Mouse (Mus musculus) myocyte (in vitro differentiated cells): ENCODE data around the gene Scfd2. TPM values are rescaled to one million over a fixed set of nuclear protein-coding genes. Genes with fewer than 3 reads are reported as not detected.

ENCODE experiments used
- H3K27me3 ChIP-seq: one replicate; pipeline ENCODE4 v1.6.1; 2011; ENCODE audit not compliant: control insufficient read depth, insufficient read depth, insufficient read length
- H3K36me3 ChIP-seq: one replicate; pipeline ENCODE4 v1.6.1; 2011; ENCODE audit not compliant: control insufficient read depth, insufficient read depth
- H3K4me2 ChIP-seq: one replicate; pipeline ENCODE4 v1.6.1; 2011; ENCODE audit warnings: low read depth, control low read depth
- H3K4me3 ChIP-seq: one replicate; pipeline ENCODE4 v1.5.1; 2011; ENCODE audit warnings: mild to moderate bottlenecking, control low read depth, moderate library complexity
- H3K79me2 ChIP-seq: one replicate; pipeline ENCODE4 v1.6.1; 2011; ENCODE audit not compliant: control insufficient read depth, insufficient read depth
- H3ac ChIP-seq: one replicate; pipeline ENCODE4 v1.6.1; 2011; ENCODE audit not compliant: control insufficient read depth, insufficient read length
- CEBPB ChIP-seq: IDR thresholded peaks from 2 replicates; pipeline ENCODE4 v1.6.1; 2011; ENCODE audit warnings: mild to moderate bottlenecking, moderate library complexity; ENCODE audit not compliant: poor library complexity, insufficient read depth, severe bottlenecking
- E2F4 ChIP-seq: IDR thresholded peaks from one replicate; pipeline ENCODE4 v1.6.1; 2011; ENCODE audit warnings: mild to moderate bottlenecking, control low read depth, moderate library complexity; ENCODE audit not compliant: insufficient read depth
- MAX ChIP-seq: IDR thresholded peaks from one replicate; pipeline ENCODE4 v1.6.1; 2011; ENCODE audit warnings: low read depth, mild to moderate bottlenecking, control low read depth
- MYOD1 ChIP-seq, 3 experiments: IDR thresholded peaks; one replicate each; pipeline ENCODE4 v1.6.1; 2011; ENCODE audit warnings: control low read depth in 2 of 3, low read depth in 2 of 3, mild to moderate bottlenecking in 2 of 3, moderate library complexity in 1 of 3; ENCODE audit not compliant: insufficient read length in 2 of 3, control insufficient read depth in 1 of 3
- MYOG ChIP-seq, 3 experiments: IDR thresholded peaks; one replicate each; pipeline ENCODE4 v1.6.1; 2011; ENCODE audit warnings: control low read depth in 2 of 3, low read depth in 2 of 3, mild to moderate bottlenecking in 2 of 3; ENCODE audit not compliant: insufficient read length in 2 of 3, control insufficient read depth in 1 of 3, insufficient read depth in 1 of 3
- POLR2A ChIP-seq: IDR thresholded peaks from one replicate; pipeline ENCODE4 v1.6.1; 2011; ENCODE audit warnings: low read depth, mild to moderate bottlenecking, control low read depth, moderate library complexity; ENCODE audit not compliant: insufficient read length
- POLR2AphosphoS2 ChIP-seq: IDR thresholded peaks from one replicate; pipeline ENCODE4 v1.6.1; 2011; ENCODE audit warnings: low read depth, control low read depth; ENCODE audit not compliant: insufficient read length
- REST ChIP-seq: IDR thresholded peaks from one replicate; pipeline ENCODE4 v1.6.1; 2011; ENCODE audit warnings: mild to moderate bottlenecking, control low read depth, moderate library complexity; ENCODE audit not compliant: insufficient read depth, insufficient read length
- SRF ChIP-seq: IDR thresholded peaks from one replicate; pipeline ENCODE4 v1.6.1; 2011; ENCODE audit warnings: low read depth; ENCODE audit not compliant: control insufficient read depth, insufficient read length
- TCF12 ChIP-seq: IDR thresholded peaks from one replicate; pipeline ENCODE4 v1.6.1; 2011; ENCODE audit warnings: mild to moderate bottlenecking, control low read depth; ENCODE audit not compliant: poor library complexity, insufficient read depth, severe bottlenecking
- TCF3 ChIP-seq: IDR thresholded peaks from one replicate; pipeline ENCODE4 v1.6.1; 2011; ENCODE audit warnings: low read depth, control low read depth; ENCODE audit not compliant: insufficient read length
- USF1 ChIP-seq: IDR thresholded peaks from one replicate; pipeline ENCODE4 v1.6.1; 2011; ENCODE audit warnings: low read depth, mild to moderate bottlenecking, control low read depth, moderate library complexity
- polyA plus RNA-seq: library from polyadenylated mRNA; unstranded; fragments of >200 nt; fragmentation: generic; extraction: Trizol; gene quantifications from one replicate; pipeline ENCODE4 v1.2.1, GENCODE M21; 2012; ENCODE audit warnings: missing spikeins

Scfd2 gene
- polyA plus RNA-seq, 1 experiment: 7.8 TPM

GRCm38 (mm10) chr5:74190161-74190491, 341.4 kb downstream of the Scfd2 start:
- Histone ChIP-seq H3K4me3 (no peak overlapping the region), H3K36me3 (no peaks in the 10 kb centered on the region), H3ac (no peak overlapping the region), H3K79me2 (no peaks in the 10 kb centered on the region), H3K4me2 (no peak overlapping the region), H3K27me3 (no peaks in the 10 kb centered on the region)
- TF ChIP-seq MAX: no peak
- no peak for TF ChIP-seq TCF3
- no peak for TF ChIP-seq POLR2A
- TF ChIP-seq CEBPB: no peak
- no peak for TF ChIP-seq TCF12
- no peak for TF ChIP-seq REST
- no peak for TF ChIP-seq USF1
- no peak for TF ChIP-seq SRF

DNA sequence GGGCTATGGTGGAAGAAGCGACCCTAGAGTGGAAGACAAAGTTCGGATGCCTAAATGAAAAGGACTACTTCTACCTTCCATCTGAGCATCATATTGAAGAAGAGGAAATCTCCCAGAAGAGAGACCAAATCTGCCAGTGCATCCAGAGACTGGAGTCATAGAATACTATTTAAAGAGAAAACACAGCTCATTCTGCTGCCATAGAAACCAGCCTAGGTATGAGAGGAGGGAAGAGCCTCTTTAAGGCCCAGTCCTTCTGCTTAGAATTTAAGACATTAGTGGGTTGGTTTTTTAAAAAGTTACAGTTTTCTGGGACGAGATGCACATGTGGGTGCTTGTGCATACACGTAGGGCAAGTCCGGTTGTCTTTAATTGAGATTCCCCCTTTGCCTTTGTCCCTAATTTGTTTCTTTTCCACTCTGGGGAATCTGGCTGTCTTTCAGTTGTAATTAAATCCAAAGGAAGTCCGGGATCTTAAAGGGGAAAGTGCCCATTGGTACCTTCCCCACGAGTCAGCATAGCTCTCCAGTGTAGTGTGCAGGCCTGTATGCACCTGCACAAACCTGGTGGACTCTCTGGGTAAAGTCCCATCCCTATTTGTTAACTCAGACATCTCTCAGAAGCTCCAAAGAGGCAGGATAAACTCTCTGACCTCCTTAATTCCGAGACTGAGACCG, 341.9 kb downstream of the Scfd2 start:
- TF ChIP-seq SRF: no peak
- TF ChIP-seq MYOG (IDR thresholded peaks at IDR 0.05; ENCODE audit: control insufficient read depth in 1 of 3, insufficient read depth in 1 of 3, insufficient read length in 2 of 3, low read depth in 2 of 3): no peak
- TF ChIP-seq POLR2A: no peak
- TF ChIP-seq MYOD1 (IDR thresholded peaks at IDR 0.05; ENCODE audit: control insufficient read depth in 1 of 3, insufficient read length in 2 of 3, low read depth in 2 of 3): no peak
- no peak for TF ChIP-seq CEBPB
- no peak for TF ChIP-seq POLR2AphosphoS2
- no peak for TF ChIP-seq TCF3
- TF ChIP-seq MAX: no peak
- TF ChIP-seq USF1: no peak
- TF ChIP-seq REST: no peak
- TF ChIP-seq TCF12: no peak
- no peak for TF ChIP-seq E2F4
- Histone ChIP-seq H3K27me3 (no peaks in the 10 kb centered on the region), H3K36me3 (no peaks in the 10 kb centered on the region), H3K4me2 (no peak overlapping the region), H3ac (no peak overlapping the region), H3K79me2 (no peaks in the 10 kb centered on the region), H3K4me3 (no peak overlapping the region)

DNA sequence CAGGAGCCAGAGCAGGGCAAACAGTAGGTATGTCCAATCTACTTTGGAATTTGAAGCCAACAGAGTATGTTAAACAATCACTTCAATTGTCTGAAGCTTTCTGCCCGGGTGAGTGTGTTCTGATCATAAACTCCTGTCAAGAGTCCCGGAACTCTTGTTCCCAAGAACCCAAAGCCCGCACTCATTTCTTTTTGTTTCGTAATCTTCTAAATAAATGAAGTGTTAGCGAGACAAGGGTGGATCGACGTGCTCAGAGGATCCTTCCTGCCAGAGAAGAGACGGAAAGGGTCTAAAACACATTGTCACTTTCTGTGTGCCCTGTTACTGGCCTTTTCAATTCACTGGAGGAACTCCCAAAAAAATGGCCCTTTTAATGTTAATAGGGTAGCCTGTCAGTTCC, 342.7 kb downstream of the Scfd2 start:
- no peak overlapping the region for H3ac ChIP-seq
- no peaks in the 10 kb centered on the region for H3K36me3 ChIP-seq
- H3K4me3 ChIP-seq: no peak overlapping the region
- TF ChIP-seq TCF3 (no peak), TCF12 (no peak), E2F4 (no peak), SRF (no peak), MYOG (IDR thresholded peaks at IDR 0.05; ENCODE audit: control insufficient read depth in 1 of 3, insufficient read depth in 1 of 3, insufficient read length in 2 of 3, low read depth in 2 of 3) (no peak), POLR2A (no peak), REST (no peak), MAX (no peak), USF1 (no peak)
- H3K27me3 ChIP-seq: no peaks in the 10 kb centered on the region
- H3K4me2 ChIP-seq: no peak overlapping the region
- no peaks in the 10 kb centered on the region for H3K79me2 ChIP-seq

GRCm38 (mm10) chr5:74188076-74188475, 343.5 kb downstream of the Scfd2 start:
- Histone ChIP-seq H3K4me3 (no peak overlapping the region), H3K27me3 (no peaks in the 10 kb centered on the region), H3ac (no peak overlapping the region), H3K36me3 (no peaks in the 10 kb centered on the region), H3K4me2 (no peak overlapping the region), H3K79me2 (no peaks in the 10 kb centered on the region)
- TF ChIP-seq SRF (no peak), E2F4 (no peak), POLR2A (no peak), MYOG (IDR thresholded peaks at IDR 0.05; ENCODE audit: control insufficient read depth in 1 of 3, insufficient read depth in 1 of 3, insufficient read length in 2 of 3, low read depth in 2 of 3) (no peak), POLR2AphosphoS2 (no peak), REST (no peak), TCF3 (no peak), MAX (no peak), USF1 (no peak), CEBPB (no peak), TCF12 (no peak), MYOD1 (IDR thresholded peaks at IDR 0.05; ENCODE audit: control insufficient read depth in 1 of 3, insufficient read length in 2 of 3, low read depth in 2 of 3) (no peak)

DNA sequence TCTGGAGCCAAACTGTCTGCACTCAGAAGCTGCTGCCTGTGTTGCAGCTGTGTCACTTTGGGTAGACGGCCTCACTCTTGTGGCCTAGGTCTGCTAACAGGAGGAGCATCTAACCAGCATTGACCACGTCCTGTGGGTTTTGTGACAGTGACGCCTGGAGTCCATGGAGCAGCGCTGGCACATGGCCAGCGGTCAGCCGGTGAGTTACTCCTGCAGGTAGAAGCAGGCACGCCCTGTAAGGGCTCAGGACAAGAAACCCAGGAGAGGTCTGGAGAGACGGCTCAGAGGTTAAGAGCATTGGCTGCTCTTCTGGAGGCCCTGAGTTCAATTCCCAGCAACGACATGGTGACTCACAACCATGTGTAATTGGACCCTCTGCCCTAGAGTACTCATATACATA, 347.0 kb downstream of the Scfd2 start:
- no peak for TF ChIP-seq MYOG (IDR thresholded peaks at IDR 0.05; ENCODE audit: control insufficient read depth in 1 of 3, insufficient read depth in 1 of 3, insufficient read length in 2 of 3, low read depth in 2 of 3)
- no peak for TF ChIP-seq POLR2AphosphoS2
- no peak for TF ChIP-seq SRF
- TF ChIP-seq POLR2A: no peak
- TF ChIP-seq TCF3: no peak
- no peak for TF ChIP-seq E2F4
- TF ChIP-seq USF1: no peak
- Histone ChIP-seq H3K36me3 (no peaks in the 10 kb centered on the region), H3ac (no peak overlapping the region), H3K4me2 (no peak overlapping the region), H3K79me2 (no peaks in the 10 kb centered on the region), H3K4me3 (no peak overlapping the region), H3K27me3 (no peaks in the 10 kb centered on the region)
